Mouse (Mus musculus): ENCODE results near the gene Fam131c. TPM values are rescaled to one million over a fixed set of nuclear protein-coding genes. Genes with fewer than 3 reads are reported as not detected.

Gene Fam131c
- polyA plus RNA-seq, 1 experiment from 2014 or later = 0.57 TPM

DNA sequence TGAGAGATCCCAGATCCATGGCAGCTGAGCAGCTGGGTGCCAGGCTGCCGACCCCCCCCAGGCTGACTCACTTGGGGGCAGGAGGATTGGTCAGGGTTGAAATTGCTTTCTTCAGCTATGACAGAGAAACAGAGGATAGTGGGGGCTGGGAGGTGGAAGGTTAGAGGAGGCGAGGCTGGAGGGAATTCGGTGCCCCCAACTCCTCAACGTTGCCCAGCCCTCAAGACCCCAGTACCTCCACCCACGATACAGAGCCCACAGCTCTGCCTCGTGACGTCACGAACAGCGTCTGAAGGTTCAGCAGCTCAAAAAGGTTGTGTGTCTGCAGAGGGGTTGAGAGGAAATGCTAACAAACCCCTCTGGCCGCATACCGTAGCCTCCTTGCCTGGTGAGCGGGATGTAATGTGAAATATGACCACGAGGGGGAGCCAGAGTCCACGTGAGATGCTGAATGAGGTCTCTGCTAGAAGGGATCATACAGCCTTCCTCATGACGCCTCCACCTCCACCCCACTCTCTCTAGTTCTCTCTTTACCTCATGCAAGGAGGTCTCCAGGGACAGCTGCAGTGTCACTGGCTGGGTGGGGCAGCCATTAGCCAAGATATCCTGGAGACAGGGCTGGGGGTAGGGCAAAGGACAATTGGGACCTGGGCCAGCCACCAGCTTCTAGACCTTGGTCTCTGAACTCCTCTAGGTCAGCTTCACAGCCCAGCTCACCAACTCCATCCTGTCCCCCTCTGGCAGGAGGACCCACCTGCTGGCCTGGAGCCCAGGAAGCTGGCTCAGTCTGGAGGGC is 36.7 kb downstream of the Fam131c start:
- H3K4me3 ChIP-seq (ENCODE audit: low read depth, low read length) = no peak overlapping the region
- no peaks in the 10 kb centered on the region for H3K27me3 ChIP-seq (ENCODE audit: control insufficient read depth, insufficient read depth, low read length)
- H3K27ac ChIP-seq (replicated peaks; ENCODE audit: low read depth, low read length) = no peak overlapping the region
- WGBS = 15% methylated on average over 15 of the region's 15 CpGs
- no peak overlapping the region for H3K9ac ChIP-seq (ENCODE audit: low read length)
- H3K36me3 ChIP-seq (ENCODE audit: control insufficient read depth, insufficient read depth, low read length) = no peaks in the 10 kb centered on the region
- H3K9me3 ChIP-seq (ENCODE audit: control insufficient read depth, low read length) = no peaks in the 10 kb centered on the region
- no peaks in the 10 kb centered on the region for H3K4me1 ChIP-seq (ENCODE audit: control insufficient read depth, insufficient read depth, low read length)
- peak; percentile 42 for ATAC-seq (ENCODE audit: insufficient number of reproducible peaks, low FRiP score, low TSS enrichment, low read depth)
- DNase-seq (ENCODE audit: low spot score) = peak; percentile 95
- H3K4me2 ChIP-seq (ENCODE audit: low read depth, severe bottlenecking) = peak overlapping the region; percentile 14

GRCm38 (mm10) chr4:141405314-141405622 is 37.2 kb downstream of the Fam131c start:
- WGBS = 83% methylated on average over 3 of the region's 3 CpGs
- no peak overlapping the region for H3K9ac ChIP-seq (ENCODE audit: low read length)
- H3K4me3 ChIP-seq (ENCODE audit: low read depth, low read length) = no peak overlapping the region
- no peak overlapping the region for H3K27ac ChIP-seq (replicated peaks; ENCODE audit: low read depth, low read length)
- H3K4me2 ChIP-seq (ENCODE audit: low read depth, severe bottlenecking) = no peak overlapping the region
- H3K4me1 ChIP-seq (ENCODE audit: control insufficient read depth, insufficient read depth, low read length) = no peaks in the 10 kb centered on the region
- ATAC-seq (ENCODE audit: insufficient number of reproducible peaks, low FRiP score, low TSS enrichment, low read depth) (no peak), DNase-seq (ENCODE audit: low spot score) (no peak)
- no peaks in the 10 kb centered on the region for H3K9me3 ChIP-seq (ENCODE audit: control insufficient read depth, low read length)
- H3K36me3 ChIP-seq (ENCODE audit: control insufficient read depth, insufficient read depth, low read length) = no peaks in the 10 kb centered on the region
- H3K27me3 ChIP-seq (ENCODE audit: control insufficient read depth, insufficient read depth, low read length) = no peaks in the 10 kb centered on the region

DNA sequence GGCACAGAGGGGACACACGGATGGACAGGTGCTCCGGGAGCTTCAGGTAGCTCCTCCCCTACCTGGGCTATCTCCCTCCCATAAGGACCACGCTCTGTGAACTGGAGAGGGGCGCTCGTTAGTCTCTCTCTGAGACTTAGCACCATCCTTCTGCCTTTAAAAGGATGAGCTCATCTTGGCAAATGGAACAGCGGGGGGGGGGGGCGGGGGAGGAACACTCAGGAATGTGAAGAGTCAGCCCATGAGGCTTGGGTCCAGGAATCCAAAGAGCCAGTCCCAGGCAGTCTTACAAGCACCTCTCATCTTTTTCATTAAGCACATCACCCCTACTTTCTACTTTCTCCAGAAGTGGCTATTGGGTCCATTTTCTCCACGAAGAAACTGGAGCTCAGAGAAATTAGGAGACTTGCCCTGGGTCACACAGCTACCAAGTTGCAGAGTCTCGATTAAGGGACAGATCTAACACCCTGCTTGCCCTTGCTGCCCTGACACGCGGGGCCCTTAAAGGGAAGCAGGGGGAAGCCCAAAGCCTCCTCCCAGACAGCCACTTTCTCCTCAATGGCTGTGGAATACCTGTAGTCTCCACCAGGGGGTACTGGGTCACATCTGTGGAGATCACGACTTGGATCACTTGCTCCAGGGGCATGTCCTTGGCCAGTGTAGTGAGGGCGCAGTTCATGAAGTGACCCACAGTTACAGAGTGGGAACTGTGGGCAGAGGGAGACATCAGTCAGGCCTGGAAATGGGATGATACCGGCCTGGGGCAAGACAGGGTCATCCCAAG is 38.7 kb downstream of the Fam131c start:
- no peaks in the 10 kb centered on the region for H3K4me1 ChIP-seq (ENCODE audit: control insufficient read depth, insufficient read depth, low read length)
- no peaks in the 10 kb centered on the region for H3K9me3 ChIP-seq (ENCODE audit: control insufficient read depth, low read length)
- no peaks in the 10 kb centered on the region for H3K36me3 ChIP-seq (ENCODE audit: control insufficient read depth, insufficient read depth, low read length)
- H3K4me2 ChIP-seq (ENCODE audit: low read depth, severe bottlenecking) = no peak overlapping the region
- no peaks in the 10 kb centered on the region for H3K27me3 ChIP-seq (ENCODE audit: control insufficient read depth, insufficient read depth, low read length)
- H3K9ac ChIP-seq (ENCODE audit: low read length) = no peak overlapping the region
- ATAC-seq (ENCODE audit: insufficient number of reproducible peaks, low FRiP score, low TSS enrichment, low read depth) = no peak
- WGBS = 42% methylated on average over 14 of the region's 14 CpGs
- peak; percentile 54 for DNase-seq (ENCODE audit: low spot score)
- H3K27ac ChIP-seq (replicated peaks; ENCODE audit: low read depth, low read length) = no peak overlapping the region
- H3K4me3 ChIP-seq (ENCODE audit: low read depth, low read length) = no peak overlapping the region

- H3K36me3 ChIP-seq (ENCODE audit: control insufficient read depth, insufficient read depth, low read length) = no peaks in the 10 kb centered on the region
- no peaks in the 10 kb centered on the region for H3K4me1 ChIP-seq (ENCODE audit: control insufficient read depth, insufficient read depth, low read length)
- ATAC-seq (ENCODE audit: insufficient number of reproducible peaks, low FRiP score, low TSS enrichment, low read depth) (no peak), DNase-seq (ENCODE audit: low spot score) (no peak)
- no peak overlapping the region for H3K9ac ChIP-seq (ENCODE audit: low read length)
- H3K4me3 ChIP-seq (ENCODE audit: low read depth, low read length) = no peak overlapping the region
- no peaks in the 10 kb centered on the region for H3K27me3 ChIP-seq (ENCODE audit: control insufficient read depth, insufficient read depth, low read length)
- 97% methylated on average over 3 of the region's 3 CpGs for WGBS
- no peak overlapping the region for H3K27ac ChIP-seq (replicated peaks; ENCODE audit: low read depth, low read length)
- no peak overlapping the region for H3K4me2 ChIP-seq (ENCODE audit: low read depth, severe bottlenecking)
- H3K9me3 ChIP-seq (ENCODE audit: control insufficient read depth, low read length) = no peaks in the 10 kb centered on the region
Observed at GRCm38 (mm10) chr4:141408577-141408976, 40.6 kb downstream of the Fam131c start.

- WGBS = 16% methylated on average over 19 of the region's 22 CpGs
- ATAC-seq (ENCODE audit: insufficient number of reproducible peaks, low FRiP score, low TSS enrichment, low read depth) = no peak
Observed at GRCm38 (mm10) chr4:141411430-141411992, 43.5 kb downstream of the Fam131c start.

DNA sequence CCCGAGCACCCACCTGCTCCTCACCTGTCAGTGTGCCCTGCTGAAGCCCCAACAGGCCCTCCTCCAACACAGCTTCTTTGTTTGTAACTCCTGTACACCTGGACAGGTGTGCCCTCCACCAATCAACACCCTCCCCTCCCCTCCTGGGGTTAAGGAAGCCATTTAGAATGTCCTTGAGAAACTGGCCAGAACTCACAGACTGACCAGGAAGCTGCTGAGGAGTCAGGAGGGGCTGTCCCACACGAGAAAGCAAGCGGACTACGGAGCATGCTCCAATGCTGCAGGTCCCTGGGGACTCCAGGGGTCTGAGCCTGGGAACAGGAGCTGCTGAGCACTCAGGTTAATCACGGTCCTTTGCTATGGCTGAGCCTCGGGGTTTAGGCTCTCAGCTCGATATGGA is 47.9 kb downstream of the Fam131c start, which contains the start of gene Clcnkb:
Clcnkb (minus strand) TSS at position 91 of the 400 bp plus-strand sequence.
- H3K27ac ChIP-seq (replicated peaks; ENCODE audit: low read depth, low read length) = no peak within 1 kb of the TSS
- no peaks in the 10 kb centered on the region for H3K36me3 ChIP-seq (ENCODE audit: control insufficient read depth, insufficient read depth, low read length)
- no peaks in the 10 kb centered on the region for H3K27me3 ChIP-seq (ENCODE audit: control insufficient read depth, insufficient read depth, low read length)
- H3K4me3 ChIP-seq (ENCODE audit: low read depth, low read length) = no peak within 1 kb of the TSS
- 74% methylated on average over 7 of the region's 7 CpGs for WGBS
- H3K4me1 ChIP-seq (ENCODE audit: control insufficient read depth, insufficient read depth, low read length) = 0 out of 2 replicates have a peak, but pooled peaks cover 9% of the 10 kb centered on the region
- no peaks in the 10 kb centered on the region for H3K9me3 ChIP-seq (ENCODE audit: control insufficient read depth, low read length)
- DNase-seq (ENCODE audit: low spot score) (no peak), ATAC-seq (ENCODE audit: insufficient number of reproducible peaks, low FRiP score, low TSS enrichment, low read depth) (no peak)
- no peak within 1 kb of the TSS for H3K9ac ChIP-seq (ENCODE audit: low read length)
- no peak within 1 kb of the TSS for H3K4me2 ChIP-seq (ENCODE audit: low read depth, severe bottlenecking)

More at GRCm38 (mm10) chr4:141411430-141411992, 43.5 kb downstream of the Fam131c start:
- H3K9ac ChIP-seq (ENCODE audit: low read length) = no peak overlapping the region
- H3K4me2 ChIP-seq (ENCODE audit: low read depth, severe bottlenecking) = no peak overlapping the region
- H3K4me1 ChIP-seq (ENCODE audit: control insufficient read depth, insufficient read depth, low read length) = no peaks in the 10 kb centered on the region
- H3K9me3 ChIP-seq (ENCODE audit: control insufficient read depth, low read length) = no peaks in the 10 kb centered on the region
- H3K27me3 ChIP-seq (ENCODE audit: control insufficient read depth, insufficient read depth, low read length) = no peaks in the 10 kb centered on the region
- no peak for DNase-seq (ENCODE audit: low spot score)
- no peak overlapping the region for H3K4me3 ChIP-seq (ENCODE audit: low read depth, low read length)
- H3K27ac ChIP-seq (replicated peaks; ENCODE audit: low read depth, low read length) = no peak overlapping the region
- no peaks in the 10 kb centered on the region for H3K36me3 ChIP-seq (ENCODE audit: control insufficient read depth, insufficient read depth, low read length)

- 60% methylated on average over 27 of the region's 27 CpGs for WGBS
- H3K9me3 ChIP-seq (ENCODE audit: control insufficient read depth, low read length) = no peaks in the 10 kb centered on the region
- H3K4me1 ChIP-seq (ENCODE audit: control insufficient read depth, insufficient read depth, low read length) = 0 out of 2 replicates have a peak, but pooled peaks cover 9% of the 10 kb centered on the region
- DNase-seq (ENCODE audit: low spot score) (no peak), ATAC-seq (ENCODE audit: insufficient number of reproducible peaks, low FRiP score, low TSS enrichment, low read depth) (no peak)
- no peak overlapping the region for H3K27ac ChIP-seq (replicated peaks; ENCODE audit: low read depth, low read length)
- H3K4me2 ChIP-seq (ENCODE audit: low read depth, severe bottlenecking) = no peak overlapping the region
- H3K36me3 ChIP-seq (ENCODE audit: control insufficient read depth, insufficient read depth, low read length) = no peaks in the 10 kb centered on the region
- H3K4me3 ChIP-seq (ENCODE audit: low read depth, low read length) = no peak overlapping the region
- H3K9ac ChIP-seq (ENCODE audit: low read length) = no peak overlapping the region
- no peaks in the 10 kb centered on the region for H3K27me3 ChIP-seq (ENCODE audit: control insufficient read depth, insufficient read depth, low read length)
Observed at GRCm38 (mm10) chr4:141419398-141420191, 51.6 kb downstream of the Fam131c start.

Data from limb, embryonic 11.5 days (tissue).